Mouse (Mus musculus): ENCODE data around the gene Zfp282.

Zfp282 gene

GRCm38 (mm10) chr6:47903587-47903986 lies 26.6 kb downstream of the Zfp282 start:
- peak; percentile 81 for DNase-seq

GRCm38 (mm10) chr6:47904361-47904760 lies 27.4 kb downstream of the Zfp282 start:
- no peak for DNase-seq

GRCm38 (mm10) chr6:47904917-47905695 lies 28.1 kb downstream of the Zfp282 start:
- DNase-seq = no peak

- DNase-seq = no peak
Measured at GRCm38 (mm10) chr6:47906326-47906725, 29.3 kb downstream of the Zfp282 start.

GRCm38 (mm10) chr6:47909007-47909406 lies 32.0 kb downstream of the Zfp282 start:
- no peak for DNase-seq

GRCm38 (mm10) chr6:47911650-47912049 lies 34.6 kb downstream of the Zfp282 start:
- DNase-seq = no peak

GRCm38 (mm10) chr6:47912991-47913390 lies 36.0 kb downstream of the Zfp282 start:
- no peak for DNase-seq

GRCm38 (mm10) chr6:47917051-47917450 lies 40.0 kb downstream of the Zfp282 start:
- DNase-seq = no peak

GRCm38 (mm10) chr6:47918768-47919274 lies 41.8 kb downstream of the Zfp282 start:
- no peak for DNase-seq

- DNase-seq = no peak
Measured at GRCm38 (mm10) chr6:47919646-47920446, 42.8 kb downstream of the Zfp282 start.

GRCm38 (mm10) chr6:47920447-47921340 lies 43.7 kb downstream of the Zfp282 start, which contains the start of gene Zfp212:
Zfp212 (plus strand) TSS chr6:47920476.
- DNase-seq = peak; percentile 88

GRCm38 (mm10) chr6:47942461-47942860 lies 65.5 kb downstream of the Zfp282 start:
- DNase-seq = no peak

GRCm38 (mm10) chr6:47943021-47943691 lies 66.2 kb downstream of the Zfp282 start:
- peak; percentile 65 for DNase-seq

- DNase-seq = no peak
Measured at GRCm38 (mm10) chr6:47943721-47944120, 66.7 kb downstream of the Zfp282 start.

- no peak for DNase-seq
Measured at GRCm38 (mm10) chr6:47947388-47947787, 70.4 kb downstream of the Zfp282 start.

- DNase-seq = peak; percentile 96
Measured at GRCm38 (mm10) chr6:47953191-47953726, 76.3 kb downstream of the Zfp282 start, which contains the start of gene Zfp956. Zfp956 (plus strand) TSS chr6:47953390.

GRCm38 (mm10) chr6:47954425-47954824 lies 77.4 kb downstream of the Zfp282 start:
- no peak for DNase-seq

- DNase-seq = no peak
Measured at GRCm38 (mm10) chr6:47957816-47958215, 80.8 kb downstream of the Zfp282 start.
